Mouse (Mus musculus) liver, embryonic 15.5 days (tissue): ENCODE results near the gene Spred2. TPM values are rescaled to one million over a fixed set of nuclear protein-coding genes. Genes with fewer than 3 reads are reported as not detected.
"Not testable (repeated sequence)": the region's sequence is repeated elsewhere in the genome, so short reads cannot be mapped to it uniquely, and the experiment has no call there.

Experiments used
- ATAC-seq: fragments of 200-750 bp; cut with Nextera tagmentation; 2 replicates; pipeline ENCODE4 v1.8.0; 2017; ENCODE audit warnings: moderate number of reproducible peaks, mild to moderate bottlenecking, moderate library complexity; ENCODE audit not compliant: insufficient read depth
- H3K27ac ChIP-seq: fragments of 300-500 bp; sonication (generic); replicated peaks from 2 replicates; pipeline ENCODE4 v1.5.1; 2015; ENCODE audit warnings: mild to moderate bottlenecking, inconsistent platforms
- H3K27me3 ChIP-seq: fragments of 300-500 bp; sonication (generic); 2 replicates; pipeline ENCODE4 v1.6.1; 2015; ENCODE audit warnings: mild to moderate bottlenecking, inconsistent platforms
- H3K36me3 ChIP-seq: fragments of 300-500 bp; sonication (generic); replicated peaks from 2 replicates; pipeline ENCODE4 v1.6.1; 2015; ENCODE audit warnings: moderate library complexity, mild to moderate bottlenecking, inconsistent platforms
- H3K4me1 ChIP-seq: fragments of 300-500 bp; sonication (generic); replicated peaks from 2 replicates; pipeline ENCODE4 v1.6.1; 2015; ENCODE audit warnings: inconsistent platforms
- H3K4me2 ChIP-seq: fragments of 300-500 bp; sonication (generic); 2 replicates; pipeline ENCODE4 v1.6.1; 2015; ENCODE audit warnings: moderate library complexity, mild to moderate bottlenecking, inconsistent platforms
- H3K4me3 ChIP-seq: fragments of 300-500 bp; sonication (generic); replicated peaks from 2 replicates; pipeline ENCODE4 v1.5.1; 2015; ENCODE audit warnings: mild to moderate bottlenecking, inconsistent platforms
- H3K9ac ChIP-seq: fragments of 300-500 bp; sonication (generic); 2 replicates; pipeline ENCODE4 v1.6.1; 2015; ENCODE audit warnings: moderate library complexity, mild to moderate bottlenecking, inconsistent platforms
- H3K9me3 ChIP-seq: fragments of 300-500 bp; sonication (generic); replicated peaks from 2 replicates; pipeline ENCODE4 v1.6.1; 2016; ENCODE audit warnings: inconsistent platforms
- WGBS: fragments of 180-500 bp; shearing (Covaris S2); methylation state at CpG from one replicate; pipeline ENCODE4 v1.1.7; 2015; ENCODE audit warnings: mixed read lengths; ENCODE audit not compliant: insufficient replicate concordance; 5-methylcytosine and 5-hydroxymethylcytosine counted together
- polyA plus RNA-seq: library from polyadenylated mRNA; unstranded; fragments of >200 nt; fragmentation: Nextera tagmentation; extraction: Ambion mirVana; gene quantifications from 2 replicates; pipeline ENCODE4 v1.2.1, GENCODE M21; 2015

The Spred2 gene
- polyA plus RNA-seq, 1 experiment from 2014 or later = 1.5 TPM

- not testable (repeated sequence) for H3K27me3 ChIP-seq, ATAC-seq, H3K9me3 ChIP-seq, H3K27ac ChIP-seq, H3K9ac ChIP-seq, H3K4me3 ChIP-seq, H3K4me1 ChIP-seq, H3K4me2 ChIP-seq
- H3K36me3 ChIP-seq = peaks cover 64% of the 10 kb centered on the region
- 84% methylated on average over 9 of the region's 9 CpGs for WGBS
Measured at GRCm38 (mm10) chr11:20062801-20063200, 138.6 kb downstream of the Spred2 start.

GRCm38 (mm10) chr11:20064086-20064485 lies 139.9 kb downstream of the Spred2 start:
- 74% methylated on average over 2 of the region's 2 CpGs for WGBS
- not testable (repeated sequence) for H3K27me3 ChIP-seq, H3K4me1 ChIP-seq, H3K9me3 ChIP-seq, H3K9ac ChIP-seq, H3K4me3 ChIP-seq, ATAC-seq, H3K27ac ChIP-seq, H3K4me2 ChIP-seq
- H3K36me3 ChIP-seq = peaks cover 64% of the 10 kb centered on the region

DNA sequence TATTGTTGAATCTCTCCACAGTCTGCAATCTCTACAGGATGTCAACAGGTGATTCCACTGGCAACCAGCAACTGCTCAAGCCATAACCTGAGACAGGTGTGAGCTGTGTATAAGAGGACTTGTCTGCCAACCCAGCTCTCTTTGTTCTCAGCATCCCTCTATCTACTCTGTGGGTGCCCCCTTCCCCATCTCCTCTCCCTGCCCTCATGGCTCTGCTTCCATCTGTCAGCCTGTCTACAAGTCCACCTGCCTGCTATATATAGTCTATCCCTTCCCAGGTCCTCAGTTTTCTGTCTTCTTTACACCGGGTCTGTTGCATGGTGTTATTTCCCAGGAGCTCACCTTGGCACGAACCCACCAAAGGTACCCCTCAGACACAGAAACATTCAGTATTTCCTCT lies 140.8 kb downstream of the Spred2 start:
- Histone ChIP-seq H3K4me3 (no peak overlapping the region), H3K9me3 (no peaks in the 10 kb centered on the region), H3K9ac (no peak overlapping the region), H3K4me2 (no peak overlapping the region), H3K4me1 (no peaks in the 10 kb centered on the region), H3K27me3 (no peaks in the 10 kb centered on the region), H3K27ac (no peak overlapping the region), H3K36me3 (peaks cover 64% of the 10 kb centered on the region)
- ATAC-seq = no peak
- 78% methylated on average over 2 of the region's 2 CpGs for WGBS

GRCm38 (mm10) chr11:20066106-20066505 lies 141.9 kb downstream of the Spred2 start:
- Histone ChIP-seq H3K4me2 (no peak overlapping the region), H3K36me3 (peaks cover 62% of the 10 kb centered on the region), H3K9me3 (no peaks in the 10 kb centered on the region), H3K27me3 (no peaks in the 10 kb centered on the region), H3K9ac (no peak overlapping the region), H3K4me3 (no peak overlapping the region), H3K27ac (no peak overlapping the region), H3K4me1 (no peaks in the 10 kb centered on the region)
- ATAC-seq = no peak
- 79% methylated on average over 1 of the region's 1 CpGs for WGBS

DNA sequence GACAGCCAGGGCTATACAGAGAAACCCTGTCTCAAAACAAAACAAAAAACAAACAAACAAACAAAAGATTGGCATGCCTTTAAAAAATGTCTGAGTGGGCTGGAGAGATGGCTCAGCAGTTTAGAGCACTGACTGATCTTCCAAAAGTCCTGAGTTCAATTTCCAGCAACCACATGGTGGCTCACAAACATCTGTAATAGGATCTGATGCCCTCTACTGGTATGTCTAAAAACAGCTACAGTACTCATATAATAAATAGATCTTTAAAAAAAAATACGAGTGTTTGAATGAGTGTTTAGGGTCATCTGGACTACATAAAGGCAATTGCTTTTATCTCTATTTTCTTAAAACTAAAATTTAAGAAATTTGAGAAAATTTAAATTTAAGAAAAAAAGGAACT lies 143.3 kb downstream of the Spred2 start:
- no peaks in the 10 kb centered on the region for H3K4me1 ChIP-seq
- H3K36me3 ChIP-seq = peaks cover 68% of the 10 kb centered on the region
- H3K4me2 ChIP-seq = no peak overlapping the region
- H3K9me3 ChIP-seq = no peaks in the 10 kb centered on the region
- no peak for ATAC-seq
- H3K27ac ChIP-seq = no peak overlapping the region
- no peak overlapping the region for H3K9ac ChIP-seq
- 52% methylated on average over 1 of the region's 1 CpGs for WGBS
- no peaks in the 10 kb centered on the region for H3K27me3 ChIP-seq
- no peak overlapping the region for H3K4me3 ChIP-seq

- H3K4me3 ChIP-seq = no peak overlapping the region
- no peak overlapping the region for H3K27ac ChIP-seq
- no peak for ATAC-seq
- WGBS = 90% methylated on average over 6 of the region's 6 CpGs
- no peak overlapping the region for H3K9ac ChIP-seq
- H3K36me3 ChIP-seq = peaks cover 74% of the 10 kb centered on the region
- no peak overlapping the region for H3K4me2 ChIP-seq
- no peaks in the 10 kb centered on the region for H3K4me1 ChIP-seq
- H3K27me3 ChIP-seq = no peaks in the 10 kb centered on the region
- H3K9me3 ChIP-seq = no peaks in the 10 kb centered on the region
Measured at GRCm38 (mm10) chr11:20068346-20069004, 144.3 kb downstream of the Spred2 start.

DNA sequence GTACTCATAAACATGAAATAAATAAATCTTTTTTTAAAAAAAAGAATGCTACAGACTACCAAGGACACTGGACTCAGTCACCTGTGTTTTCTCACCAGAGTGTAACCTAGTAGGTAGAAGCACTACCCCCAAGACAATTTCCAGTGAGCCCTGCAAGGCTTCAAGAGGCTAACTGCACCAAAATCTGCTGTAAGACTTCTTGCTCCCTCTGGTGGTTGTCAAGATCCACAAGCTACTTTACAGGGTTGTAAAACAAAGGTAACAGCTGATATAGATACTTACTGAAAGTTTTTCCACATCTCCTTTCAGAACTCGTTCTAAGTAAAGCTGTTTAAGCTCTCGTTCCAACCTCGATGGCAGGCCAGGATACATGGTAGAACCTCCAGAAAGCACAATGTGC lies 148.0 kb downstream of the Spred2 start:
- Histone ChIP-seq H3K9ac (no peak overlapping the region), H3K36me3 (peaks cover 69% of the 10 kb centered on the region)
- 62% methylated on average over 3 of the region's 3 CpGs for WGBS

GRCm38 (mm10) chr11:20072826-20073225 lies 148.7 kb downstream of the Spred2 start:
- Histone ChIP-seq H3K36me3 (peaks cover 72% of the 10 kb centered on the region), H3K4me2 (no peak overlapping the region), H3K9me3 (no peaks in the 10 kb centered on the region), H3K9ac (no peak overlapping the region), H3K27me3 (no peaks in the 10 kb centered on the region), H3K4me3 (no peak overlapping the region), H3K4me1 (no peaks in the 10 kb centered on the region), H3K27ac (no peak overlapping the region)
- ATAC-seq = no peak
- WGBS = 82% methylated on average over 5 of the region's 5 CpGs

More for the DNA sequence above, 148.0 kb downstream of the Spred2 start:
- Histone ChIP-seq H3K27me3 (no peaks in the 10 kb centered on the region), H3K4me2 (no peak overlapping the region), H3K9me3 (no peaks in the 10 kb centered on the region), H3K4me3 (no peak overlapping the region), H3K4me1 (no peaks in the 10 kb centered on the region), H3K27ac (no peak overlapping the region)
- no peak for ATAC-seq

Other genes with a start within 250 kb of the Spred2 start
- gene Actr2, start 188.5 kb downstream of the Spred2 start, polyA plus RNA-seq = 47.5 and 54.7 TPM in 2 replicates